Mouse (Mus musculus): ENCODE measurements at regions not wholly inside any gene's neighbourhood (a gene's known extent, or its start where the extent isn't known, plus 50 kb on each side); places are given as distances from the start of the nearest gene placed in this dataset.

DNA sequence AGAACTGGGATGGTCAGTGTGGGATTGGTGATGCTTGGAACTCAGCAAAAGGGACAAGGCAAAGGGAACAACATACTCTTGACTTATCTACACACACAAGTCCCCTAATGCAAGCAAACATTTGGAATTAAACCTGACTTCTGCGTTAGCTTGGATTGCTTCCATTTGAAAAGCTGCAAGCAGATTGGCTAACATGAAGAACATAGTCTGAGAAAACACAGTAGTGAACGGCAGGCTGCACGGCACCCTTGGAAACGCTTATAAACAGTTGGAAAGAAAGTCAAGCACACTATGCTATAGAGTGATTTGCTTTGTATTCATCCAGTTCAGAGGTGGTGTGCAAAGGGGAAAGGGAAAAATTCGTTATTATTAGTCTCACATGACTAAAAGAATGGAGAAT, 387.9 kb upstream of the Igfbp7 start:
- TF ChIP-seq POLR2A (IDR thresholded peaks at IDR 0.05; ENCODE audit: insufficient read depth, low read depth, low read length) (no peak), EP300 (IDR thresholded peaks at IDR 0.05; ENCODE audit: insufficient read depth, low read depth, low read length) (no peak), CTCF (IDR thresholded peaks at IDR 0.05) (no peak)
- no peaks in the 10 kb centered on the region for H3K4me1 ChIP-seq (ENCODE audit: control insufficient read depth, insufficient read depth, low read length)
- no peaks in the 10 kb centered on the region for H3K36me3 ChIP-seq (ENCODE audit: control insufficient read depth, insufficient read depth, low read length)
- no peak overlapping the region for H3K9ac ChIP-seq (ENCODE audit: low read depth, low read length)
- WGBS, result 72% methylated on average over 5 of the region's 5 CpGs
- intact Hi-C loops (cut with DNase I), result no loop called here
- no peaks in the 10 kb centered on the region for H3K79me2 ChIP-seq (replicated peaks; ENCODE audit: control insufficient read depth, insufficient read depth, low read length)
- DNase-seq, result no peak
- H3K4me3 ChIP-seq, result no peak overlapping the region
- no peaks in the 10 kb centered on the region for H3K27me3 ChIP-seq (ENCODE audit: control insufficient read depth, insufficient read depth, low read length)
- no peak overlapping the region for H3K27ac ChIP-seq

GRCm38 (mm10) chr5:77783953-77784352, 376.1 kb upstream of the Igfbp7 start:
- Histone ChIP-seq H3K27ac (no peak overlapping the region), H3K9ac (ENCODE audit: low read depth, low read length) (no peak overlapping the region), H3K36me3 (ENCODE audit: control insufficient read depth, insufficient read depth, low read length) (no peaks in the 10 kb centered on the region), H3K27me3 (ENCODE audit: control insufficient read depth, insufficient read depth, low read length) (no peaks in the 10 kb centered on the region), H3K79me2 (replicated peaks; ENCODE audit: control insufficient read depth, insufficient read depth, low read length) (no peaks in the 10 kb centered on the region), H3K4me3 (no peak overlapping the region), H3K4me1 (ENCODE audit: control insufficient read depth, insufficient read depth, low read length) (no peaks in the 10 kb centered on the region)
- 45% methylated on average over 2 of the region's 2 CpGs for WGBS
- TF ChIP-seq POLR2A (IDR thresholded peaks at IDR 0.05; ENCODE audit: insufficient read depth, low read depth, low read length) (no peak), CTCF (IDR thresholded peaks at IDR 0.05) (no peak), EP300 (IDR thresholded peaks at IDR 0.05; ENCODE audit: insufficient read depth, low read depth, low read length) (no peak)
- intact Hi-C loops (cut with DNase I), result no loop called here
- DNase-seq, result no peak

DNA sequence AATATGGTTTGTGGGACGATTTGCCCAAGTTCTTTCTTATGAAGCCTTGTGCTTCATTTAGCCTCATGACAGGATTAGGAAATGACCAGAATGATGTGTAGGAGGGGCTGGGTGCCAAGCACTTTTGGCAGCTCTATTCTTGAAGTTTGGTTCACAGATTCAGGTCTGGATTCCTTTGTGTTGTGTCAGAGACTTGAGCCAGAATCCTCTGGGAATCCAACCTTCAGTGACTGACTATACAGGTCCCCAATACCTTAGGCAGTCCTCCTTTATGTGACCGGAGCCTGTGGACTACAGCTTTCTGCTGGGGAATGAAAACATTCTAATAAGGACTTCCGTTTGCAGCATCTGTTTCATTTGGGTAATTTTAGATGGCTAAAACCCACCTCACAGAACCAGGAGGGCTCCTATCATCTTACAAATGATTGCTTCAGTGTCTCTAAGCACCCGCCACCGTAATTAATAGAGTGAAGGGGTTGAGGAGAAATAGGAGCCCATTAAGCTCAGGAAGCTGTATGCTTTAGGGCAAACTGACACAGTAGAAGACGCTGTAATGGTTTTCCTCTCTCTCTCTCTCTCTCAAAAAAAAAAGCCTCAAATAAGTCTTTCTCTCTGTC, 354.7 kb upstream of the Igfbp7 start:
- no peak for DNase-seq
- no peaks in the 10 kb centered on the region for H3K36me3 ChIP-seq (ENCODE audit: control insufficient read depth, insufficient read depth, low read length)
- H3K9ac ChIP-seq (ENCODE audit: low read depth, low read length), result no peak overlapping the region
- no peak overlapping the region for H3K27ac ChIP-seq
- WGBS, result 78% methylated on average over 6 of the region's 6 CpGs
- intact Hi-C loops (cut with DNase I), result no loop called here
- no peaks in the 10 kb centered on the region for H3K4me1 ChIP-seq (ENCODE audit: control insufficient read depth, insufficient read depth, low read length)
- H3K27me3 ChIP-seq (ENCODE audit: control insufficient read depth, insufficient read depth, low read length), result no peaks in the 10 kb centered on the region
- TF ChIP-seq POLR2A (IDR thresholded peaks at IDR 0.05; ENCODE audit: insufficient read depth, low read depth, low read length) (no peak), CTCF (IDR thresholded peaks at IDR 0.05) (no peak), EP300 (IDR thresholded peaks at IDR 0.05; ENCODE audit: insufficient read depth, low read depth, low read length) (no peak)
- H3K4me3 ChIP-seq, result no peak overlapping the region
- H3K79me2 ChIP-seq (replicated peaks; ENCODE audit: control insufficient read depth, insufficient read depth, low read length), result no peaks in the 10 kb centered on the region

- intact Hi-C loops (cut with DNase I), result no loop called here
- no peak overlapping the region for H3K9ac ChIP-seq (ENCODE audit: low read depth, low read length)
- H3K79me2 ChIP-seq (replicated peaks; ENCODE audit: control insufficient read depth, insufficient read depth, low read length), result no peaks in the 10 kb centered on the region
- H3K27ac ChIP-seq, result no peak overlapping the region
- 82% methylated on average over 6 of the region's 6 CpGs for WGBS
- no peaks in the 10 kb centered on the region for H3K4me1 ChIP-seq (ENCODE audit: control insufficient read depth, insufficient read depth, low read length)
- no peaks in the 10 kb centered on the region for H3K36me3 ChIP-seq (ENCODE audit: control insufficient read depth, insufficient read depth, low read length)
- H3K4me3 ChIP-seq, result no peak overlapping the region
- H3K27me3 ChIP-seq (ENCODE audit: control insufficient read depth, insufficient read depth, low read length), result no peaks in the 10 kb centered on the region
- TF ChIP-seq CTCF (IDR thresholded peaks at IDR 0.05) (no peak), POLR2A (IDR thresholded peaks at IDR 0.05; ENCODE audit: insufficient read depth, low read depth, low read length) (no peak), EP300 (IDR thresholded peaks at IDR 0.05; ENCODE audit: insufficient read depth, low read depth, low read length) (no peak)
- no peak for DNase-seq
Observed at GRCm38 (mm10) chr5:77762013-77762412, 354.2 kb upstream of the Igfbp7 start.

DNA sequence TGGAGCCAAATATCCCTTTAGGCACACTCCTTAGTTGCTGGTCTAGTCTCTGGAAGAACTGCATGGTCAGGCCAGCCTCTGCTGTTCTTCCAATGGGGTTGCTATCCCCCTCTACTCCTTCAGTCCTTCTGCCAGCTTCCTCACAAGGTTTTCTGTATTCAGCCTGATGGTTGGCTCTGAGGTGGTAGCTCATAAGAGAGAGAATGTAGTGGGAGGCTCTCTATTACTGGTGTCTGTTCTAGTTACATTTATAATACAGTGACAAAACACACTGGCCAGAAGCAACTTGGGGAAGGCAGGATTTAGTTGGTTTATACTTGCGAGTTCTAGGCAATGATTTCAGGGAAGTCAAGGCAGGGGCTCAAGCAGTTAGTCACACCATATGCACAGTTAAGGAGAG, 341.1 kb upstream of the Igfbp7 start:
- Histone ChIP-seq H3K27ac (no peak overlapping the region), H3K36me3 (ENCODE audit: control insufficient read depth, insufficient read depth, low read length) (no peaks in the 10 kb centered on the region), H3K9ac (ENCODE audit: low read depth, low read length) (no peak overlapping the region), H3K27me3 (ENCODE audit: control insufficient read depth, insufficient read depth, low read length) (no peaks in the 10 kb centered on the region), H3K4me3 (no peak overlapping the region), H3K79me2 (replicated peaks; ENCODE audit: control insufficient read depth, insufficient read depth, low read length) (no peaks in the 10 kb centered on the region), H3K4me1 (ENCODE audit: control insufficient read depth, insufficient read depth, low read length) (no peaks in the 10 kb centered on the region)
- WGBS, result 79% methylated on average over 1 of the region's 1 CpGs
- TF ChIP-seq CTCF (IDR thresholded peaks at IDR 0.05) (no peak), POLR2A (IDR thresholded peaks at IDR 0.05; ENCODE audit: insufficient read depth, low read depth, low read length) (no peak), EP300 (IDR thresholded peaks at IDR 0.05; ENCODE audit: insufficient read depth, low read depth, low read length) (no peak)
- intact Hi-C loops (cut with DNase I), result no loop called here
- DNase-seq, result no peak

DNA sequence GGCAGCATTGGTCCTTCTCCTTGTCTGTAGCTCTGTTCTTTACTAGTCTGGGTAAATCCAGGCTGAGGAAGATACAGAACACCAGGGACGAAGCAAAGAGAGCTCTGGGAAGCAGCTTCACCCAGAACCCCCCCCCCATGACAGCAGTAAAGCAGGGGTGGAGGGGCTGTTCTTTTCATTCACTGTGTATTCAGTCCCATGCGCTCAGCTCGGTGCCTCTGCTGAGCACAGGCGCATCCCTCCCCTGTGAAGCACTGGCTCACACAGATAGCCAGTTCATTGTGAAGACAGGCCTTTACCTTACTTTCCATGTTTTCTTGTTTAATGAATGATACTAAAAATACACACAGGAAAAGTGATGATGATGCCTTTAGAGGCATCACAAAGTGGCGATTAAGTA, 338.8 kb upstream of the Igfbp7 start:
- no peaks in the 10 kb centered on the region for H3K4me1 ChIP-seq (ENCODE audit: control insufficient read depth, insufficient read depth, low read length)
- no peaks in the 10 kb centered on the region for H3K36me3 ChIP-seq (ENCODE audit: control insufficient read depth, insufficient read depth, low read length)
- H3K9ac ChIP-seq (ENCODE audit: low read depth, low read length), result no peak overlapping the region
- DNase-seq, result no peak
- H3K79me2 ChIP-seq (replicated peaks; ENCODE audit: control insufficient read depth, insufficient read depth, low read length), result no peaks in the 10 kb centered on the region
- no peak for TF ChIP-seq EP300 (IDR thresholded peaks at IDR 0.05; ENCODE audit: insufficient read depth, low read depth, low read length)
- TF ChIP-seq CTCF (IDR thresholded peaks at IDR 0.05), result no peak
- TF ChIP-seq POLR2A (IDR thresholded peaks at IDR 0.05; ENCODE audit: insufficient read depth, low read depth, low read length), result no peak
- H3K4me3 ChIP-seq, result no peak overlapping the region
- no peaks in the 10 kb centered on the region for H3K27me3 ChIP-seq (ENCODE audit: control insufficient read depth, insufficient read depth, low read length)
- WGBS, result 81% methylated on average over 5 of the region's 5 CpGs
- H3K27ac ChIP-seq, result no peak overlapping the region
- intact Hi-C loops (cut with DNase I), result no loop called here

All from heart, adult 2 months (tissue).